In the genomic region with DNA sequence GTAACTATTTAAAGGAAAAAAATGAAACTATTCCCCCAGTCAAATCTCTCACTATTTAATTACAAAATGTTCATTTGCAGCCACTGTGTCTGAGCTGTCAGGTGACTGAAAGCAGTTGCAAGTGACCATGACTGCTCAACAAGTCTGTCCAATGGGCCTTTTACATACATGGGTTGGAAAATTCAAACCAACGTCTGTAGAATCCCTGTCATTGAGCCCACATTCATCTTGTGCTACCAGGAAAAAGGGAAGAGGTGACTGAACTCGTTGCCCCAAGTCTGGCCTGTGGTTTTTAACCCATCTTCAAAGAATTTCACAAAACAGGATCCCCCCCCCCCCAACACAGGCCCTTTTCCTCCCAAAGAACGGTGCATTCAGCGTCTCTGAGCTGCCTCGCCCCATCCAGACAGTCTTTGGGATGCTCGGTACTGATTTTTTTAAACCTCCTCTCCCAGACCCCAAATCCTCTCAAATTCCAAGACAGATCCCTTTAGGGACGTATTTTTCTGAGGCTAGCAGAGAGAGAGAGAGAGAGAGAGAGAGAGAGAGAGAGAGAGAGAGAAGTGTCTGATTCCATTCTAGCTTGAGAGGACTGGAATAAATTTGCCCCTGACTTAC, we compare ENCODE assay signal across 28 mouse cellular contexts. TPM values are rescaled to one million over a fixed set of nuclear protein-coding genes. Genes with fewer than 3 reads are reported as not detected.
DNase-seq lines count a peak whose midpoint lies in the region; ATAC-seq and TF ChIP-seq lines count a peak whose summit lies in the region.
"Had no signal": no experiment of that assay in that cellular context is flagged by ENCODE, and none has a peak within 500 bp of the region (broad histone marks: within the 10 kb centered on the region; RNA-seq: fewer than 3 reads in every experiment).

No protein-coding gene starts in this region.

- H3K4me3 ChIP-seq in forebrain, embryonic 10.5 days, result no peak overlapping the region
- no peak overlapping the region for H3K4me3 ChIP-seq in forebrain, postnatal 0 days (ENCODE audit: low read depth, low read length)
- H3K4me3 ChIP-seq in kidney, embryonic 15.5 days (replicated peaks), result peak overlapping the region; percentile 70
- H3K4me3 ChIP-seq in limb, embryonic 11.5 days (ENCODE audit: low read depth, low read length), result peak overlapping the region; percentile 71
- peak overlapping the region; percentile 54; the same call in 1 of the 2 replicates for H3K4me3 ChIP-seq in neural tube, embryonic 12.5 days
- H3K4me3 ChIP-seq: embryonic facial prominence, embryonic 13.5 days; heart, adult 2 months; hindbrain, embryonic 15.5 days had no signal

- ATAC-seq in forebrain, postnatal 0 days, result no peak
- ATAC-seq in kidney, embryonic 15.5 days (replicated peaks; ENCODE audit: low FRiP score), result no peak
- ATAC-seq in limb, embryonic 11.5 days (ENCODE audit: insufficient number of reproducible peaks, low FRiP score, low TSS enrichment, low read depth), result no peak
- no peak for ATAC-seq in neural tube, embryonic 12.5 days (ENCODE audit: low FRiP score, low read depth)
- ATAC-seq in frontal cortex, adult (ENCODE audit: low TSS enrichment), result no peak

- peak; percentile 24 for DNase-seq in forebrain, embryonic 10.5 days (ENCODE audit: extremely low spot score, low spot score)
- DNase-seq in forebrain, postnatal 0 days, result no peak
- no peak for DNase-seq in kidney, adult 11 months
- peak; percentile 41 for DNase-seq in limb, embryonic 11.5 days (ENCODE audit: low spot score)
- no peak for DNase-seq in T-cell, adult 2 months (ENCODE audit: low spot score)
- DNase-seq: adrenal gland, postnatal 10 days; cerebellum, adult 9-11 months; gastrocnemius, postnatal 10 days; heart, adult 2 months; heart, postnatal 4 days; kidney, postnatal 14 days; left cerebral cortex, postnatal 4 days; lung, adult 18-20 months; lung, postnatal 14 days; right cerebral cortex, postnatal 14 days; thymus, postnatal 36 days had no signal

- peaks cover 100% of the 10 kb centered on the region for H3K27me3 ChIP-seq in forebrain, embryonic 10.5 days (ENCODE audit: poor library complexity, severe bottlenecking)
- H3K27me3 ChIP-seq in forebrain, postnatal 0 days (ENCODE audit: insufficient read depth, low read length), result peaks cover 90% of the 10 kb centered on the region
- H3K27me3 ChIP-seq in kidney, embryonic 15.5 days, result peaks cover 20% of the 10 kb centered on the region; the same call in 1 of the 2 replicates
- H3K27me3 ChIP-seq in limb, embryonic 11.5 days (ENCODE audit: control insufficient read depth, insufficient read depth, low read length), result no peaks in the 10 kb centered on the region; the same call in 1 of the 2 replicates
- H3K27me3 ChIP-seq in neural tube, embryonic 12.5 days (replicated peaks), result peaks cover 85% of the 10 kb centered on the region

- no peak overlapping the region for H3K4me2 ChIP-seq in forebrain, postnatal 0 days (ENCODE audit: low read depth)
- peak overlapping the region; percentile 80 for H3K4me2 ChIP-seq in kidney, embryonic 15.5 days
- H3K4me2 ChIP-seq in limb, embryonic 11.5 days (ENCODE audit: low read depth, severe bottlenecking), result peak overlapping the region; percentile 93
- H3K4me2 ChIP-seq in neural tube, embryonic 12.5 days (replicated peaks), result peak overlapping the region; percentile 75
- H3K4me2 ChIP-seq: embryonic facial prominence, embryonic 13.5 days; hindbrain, embryonic 15.5 days had no signal

- H3K9me3 ChIP-seq in forebrain, embryonic 10.5 days, result no peaks in the 10 kb centered on the region
- H3K9me3 ChIP-seq in forebrain, postnatal 0 days (ENCODE audit: low read length), result 0 out of 2 replicates have a peak, but pooled peaks cover 4% of the 10 kb centered on the region
- H3K9me3 ChIP-seq in kidney, embryonic 15.5 days (replicated peaks), result no peaks in the 10 kb centered on the region
- H3K9me3 ChIP-seq in limb, embryonic 11.5 days (ENCODE audit: control insufficient read depth, low read length), result no peaks in the 10 kb centered on the region
- no peaks in the 10 kb centered on the region for H3K9me3 ChIP-seq in neural tube, embryonic 12.5 days
- H3K9me3 ChIP-seq: embryonic facial prominence, embryonic 13.5 days; hindbrain, embryonic 15.5 days had no signal

- no peak overlapping the region for H3K9ac ChIP-seq in forebrain, postnatal 0 days
- peak overlapping the region; percentile 48 for H3K9ac ChIP-seq in kidney, embryonic 15.5 days
- peak overlapping the region; percentile 97 for H3K9ac ChIP-seq in limb, embryonic 11.5 days (ENCODE audit: low read length)
- peak overlapping the region; percentile 96 for H3K9ac ChIP-seq in neural tube, embryonic 12.5 days
- H3K9ac ChIP-seq: embryonic facial prominence, embryonic 13.5 days; hindbrain, embryonic 15.5 days had no signal

- whole genome bisulfite sequencing in forebrain, embryonic 10.5 days, result 4% methylated on average over 7 of the region's 7 CpGs
- 3% methylated on average over 7 of the region's 7 CpGs for WGBS in forebrain, postnatal 0 days
- 30% methylated on average over 7 of the region's 7 CpGs for WGBS in kidney, embryonic 15.5 days
- 0% methylated on average over 7 of the region's 7 CpGs for WGBS in limb, embryonic 11.5 days
- WGBS in neural tube, embryonic 12.5 days, result 8% methylated on average over 7 of the region's 7 CpGs

- peaks cover 21% of the 10 kb centered on the region for H3K4me1 ChIP-seq in forebrain, embryonic 10.5 days
- no peaks in the 10 kb centered on the region for H3K4me1 ChIP-seq in forebrain, postnatal 0 days (ENCODE audit: insufficient read depth)
- peaks cover 74% of the 10 kb centered on the region for H3K4me1 ChIP-seq in kidney, embryonic 15.5 days
- peaks cover 47% of the 10 kb centered on the region for H3K4me1 ChIP-seq in limb, embryonic 11.5 days (ENCODE audit: control insufficient read depth, insufficient read depth, low read length)
- H3K4me1 ChIP-seq in neural tube, embryonic 12.5 days, result peaks cover 28% of the 10 kb centered on the region

- no peak for TF ChIP-seq CTCF in forebrain, postnatal 0 days (IDR thresholded peaks at IDR 0.05; ENCODE audit: low read depth)

- no peaks in the 10 kb centered on the region for H3K36me3 ChIP-seq in forebrain, embryonic 10.5 days (replicated peaks)
- H3K36me3 ChIP-seq in forebrain, postnatal 0 days (ENCODE audit: insufficient read depth), result no peaks in the 10 kb centered on the region
- no peaks in the 10 kb centered on the region for H3K36me3 ChIP-seq in kidney, embryonic 15.5 days
- no peaks in the 10 kb centered on the region for H3K36me3 ChIP-seq in limb, embryonic 11.5 days (ENCODE audit: control insufficient read depth, insufficient read depth, low read length)
- H3K36me3 ChIP-seq in neural tube, embryonic 12.5 days, result no peaks in the 10 kb centered on the region
- H3K36me3 ChIP-seq: embryonic facial prominence, embryonic 13.5 days; hindbrain, embryonic 15.5 days had no signal

- H3K27ac ChIP-seq in forebrain, embryonic 10.5 days, result no peak overlapping the region
- H3K27ac ChIP-seq in forebrain, postnatal 0 days (ENCODE audit: low read depth, low read length), result no peak overlapping the region
- peak overlapping the region; percentile 96 for H3K27ac ChIP-seq in kidney, embryonic 15.5 days
- H3K27ac ChIP-seq in limb, embryonic 11.5 days (replicated peaks; ENCODE audit: low read depth, low read length), result peak overlapping the region; percentile 98
- peak overlapping the region; percentile 83; the same call in 1 of the 2 replicates for H3K27ac ChIP-seq in neural tube, embryonic 12.5 days
- H3K27ac ChIP-seq: embryonic facial prominence, embryonic 13.5 days; heart, adult 2 months; hindbrain, embryonic 15.5 days had no signal

RNA-seq across cellular contexts. Expression of a gene that starts 1.6 kb away (rescaled TPM):
- not detected in 2 replicates for polyA plus RNA-seq in forebrain, embryonic 10.5 days (2016; fragmentation: Nextera tagmentation; extraction: Ambion mirVana)
- total RNA-seq in forebrain, postnatal 0 days (2014; rRNA removed), result not detected in 2 replicates
- polyA plus RNA-seq in forebrain, postnatal 0 days (2015; fragmentation: Nextera tagmentation; extraction: Ambion mirVana), result not detected in 2 replicates
- 38.1 and 40.7 TPM in 2 replicates for polyA plus RNA-seq in kidney, embryonic 15.5 days (2015; fragmentation: Nextera tagmentation; extraction: Ambion mirVana)
- polyA plus RNA-seq in limb, embryonic 11.5 days (2014; fragmentation: Nextera tagmentation; extraction: Ambion mirVana), result 17.1 and 24.1 TPM in 2 replicates
- 34.4 and 36.8 TPM in 2 replicates for polyA plus RNA-seq in neural tube, embryonic 12.5 days (2016; fragmentation: Nextera tagmentation; extraction: Ambion mirVana)
- total RNA-seq: layer of hippocampus, adult 8-10 months; left cerebral cortex, adult 18-20 months; left cerebral cortex, postnatal 4 days; megakaryocyte, adult 5-6 weeks; midbrain, postnatal 0 days had no signal
- polyA plus RNA-seq: hindbrain, embryonic 15.5 days; midbrain, postnatal 0 days had no signal

RNA-seq across cellular contexts. Expression of a gene that starts 4.2 kb away (rescaled TPM):
- not detected in 2 replicates for polyA plus RNA-seq in forebrain, embryonic 10.5 days (2016; fragmentation: Nextera tagmentation; extraction: Ambion mirVana)
- total RNA-seq in forebrain, postnatal 0 days (2014; rRNA removed), result not detected in 2 replicates
- polyA plus RNA-seq in forebrain, postnatal 0 days (2015; fragmentation: Nextera tagmentation; extraction: Ambion mirVana), result not detected in 2 replicates
- polyA plus RNA-seq in kidney, embryonic 15.5 days (2015; fragmentation: Nextera tagmentation; extraction: Ambion mirVana), result 33.6 and 36.6 TPM in 2 replicates
- polyA plus RNA-seq in limb, embryonic 11.5 days (2014; fragmentation: Nextera tagmentation; extraction: Ambion mirVana), result 52.0 and 55.0 TPM in 2 replicates
- 48.9 and 49.0 TPM in 2 replicates for polyA plus RNA-seq in neural tube, embryonic 12.5 days (2016; fragmentation: Nextera tagmentation; extraction: Ambion mirVana)
- total RNA-seq: heart, adult 2 months; heart, postnatal 4 days; layer of hippocampus, adult 8-10 months; left cerebral cortex, adult 18-20 months; left cerebral cortex, postnatal 4 days; megakaryocyte, adult 5-6 weeks had no signal
- polyA plus RNA-seq: heart, adult 2 months; heart, embryonic 14.5 days; hindbrain, embryonic 15.5 days; midbrain, postnatal 0 days; spleen, adult 2 months; stomach, embryonic 14.5 days had no signal

RNA-seq across cellular contexts. Expression of a gene that starts 8.5 kb away (rescaled TPM):
- polyA plus RNA-seq in forebrain, embryonic 10.5 days (2016; fragmentation: Nextera tagmentation; extraction: Ambion mirVana), result not detected in 2 replicates
- total RNA-seq in forebrain, postnatal 0 days (2014; rRNA removed), result 0.10 TPM in 1 of 2 replicates, not detected in the other
- polyA plus RNA-seq in forebrain, postnatal 0 days (2015; fragmentation: Nextera tagmentation; extraction: Ambion mirVana), result 0.22 TPM in 1 of 2 replicates, not detected in the other
- polyA plus RNA-seq in kidney, embryonic 15.5 days (2015; fragmentation: Nextera tagmentation; extraction: Ambion mirVana), result 36.4 and 40.8 TPM in 2 replicates
- polyA plus RNA-seq in limb, embryonic 11.5 days (2014; fragmentation: Nextera tagmentation; extraction: Ambion mirVana), result 11.6 and 13.1 TPM in 2 replicates
- polyA plus RNA-seq in neural tube, embryonic 12.5 days (2016; fragmentation: Nextera tagmentation; extraction: Ambion mirVana), result 20.8 and 21.4 TPM in 2 replicates
- total RNA-seq: layer of hippocampus, adult 8-10 months; left cerebral cortex, adult 18-20 months; megakaryocyte, adult 5-6 weeks had no signal
- polyA plus RNA-seq: midbrain, postnatal 0 days had no signal

RNA-seq across cellular contexts. Expression of a gene that starts 15.8 kb away (rescaled TPM):
- 0.10 TPM in 1 of 2 replicates, not detected in the other for polyA plus RNA-seq in forebrain, embryonic 10.5 days (2016; fragmentation: Nextera tagmentation; extraction: Ambion mirVana)
- total RNA-seq in forebrain, postnatal 0 days (2014; rRNA removed), result not detected in 2 replicates
- polyA plus RNA-seq in forebrain, postnatal 0 days (2015; fragmentation: Nextera tagmentation; extraction: Ambion mirVana), result not detected in 2 replicates
- polyA plus RNA-seq in kidney, embryonic 15.5 days (2015; fragmentation: Nextera tagmentation; extraction: Ambion mirVana), result 15.2 and 15.9 TPM in 2 replicates
- 1.2 and 1.4 TPM in 2 replicates for polyA plus RNA-seq in limb, embryonic 11.5 days (2014; fragmentation: Nextera tagmentation; extraction: Ambion mirVana)
- 55.9 and 68.9 TPM in 2 replicates for polyA plus RNA-seq in neural tube, embryonic 12.5 days (2016; fragmentation: Nextera tagmentation; extraction: Ambion mirVana)
- total RNA-seq: heart, adult 2 months; layer of hippocampus, adult 8-10 months; left cerebral cortex, adult 18-20 months; left cerebral cortex, postnatal 4 days had no signal
- polyA plus RNA-seq: midbrain, postnatal 0 days; spleen, adult 2 months had no signal

RNA-seq across cellular contexts. Expression of a gene that starts 15.8 kb away (rescaled TPM):
- not detected in 2 replicates for polyA plus RNA-seq in forebrain, embryonic 10.5 days (2016; fragmentation: Nextera tagmentation; extraction: Ambion mirVana)
- total RNA-seq in forebrain, postnatal 0 days (2014; rRNA removed), result not detected in 2 replicates
- polyA plus RNA-seq in forebrain, postnatal 0 days (2015; fragmentation: Nextera tagmentation; extraction: Ambion mirVana), result not detected in 2 replicates
- 5.6 and 5.8 TPM in 2 replicates for polyA plus RNA-seq in kidney, embryonic 15.5 days (2015; fragmentation: Nextera tagmentation; extraction: Ambion mirVana)
- polyA plus RNA-seq in limb, embryonic 11.5 days (2014; fragmentation: Nextera tagmentation; extraction: Ambion mirVana), result 0.84 and 1.9 TPM in 2 replicates
- polyA plus RNA-seq in neural tube, embryonic 12.5 days (2016; fragmentation: Nextera tagmentation; extraction: Ambion mirVana), result 14.2 and 16.0 TPM in 2 replicates
- total RNA-seq: layer of hippocampus, adult 8-10 months; left cerebral cortex, adult 18-20 months; left cerebral cortex, postnatal 4 days; megakaryocyte, adult 5-6 weeks had no signal
- polyA plus RNA-seq: embryonic facial prominence, embryonic 13.5 days; midbrain, postnatal 0 days had no signal

Comparison
In these comparisons a context has a peak if more than half of its experiments do, and no peak if none do; other contexts are left out.
1. DNase-seq: peak in forebrain, embryonic 10.5 days (single experiment) and limb, embryonic 11.5 days (single experiment); none in forebrain, postnatal 0 days (single experiment), kidney, adult 11 months (single experiment) and T-cell, adult 2 months (single experiment).
2. H3K27ac ChIP-seq: peak in kidney, embryonic 15.5 days (single experiment), limb, embryonic 11.5 days (single experiment) and neural tube, embryonic 12.5 days (single experiment); none in forebrain, embryonic 10.5 days (single experiment) and forebrain, postnatal 0 days (single experiment).
3. H3K4me3 ChIP-seq: peak in kidney, embryonic 15.5 days (single experiment), limb, embryonic 11.5 days (single experiment) and neural tube, embryonic 12.5 days (single experiment); none in forebrain, embryonic 10.5 days (single experiment) and forebrain, postnatal 0 days (single experiment).
4. RNA of a gene that starts 1.6 kb away (polyA plus RNA-seq): 38.1 to 40.7 TPM in kidney, embryonic 15.5 days, 34.4 to 36.8 TPM in neural tube, embryonic 12.5 days and 17.1 to 24.1 TPM in limb, embryonic 11.5 days; not detected in forebrain, postnatal 0 days and not detected in forebrain, embryonic 10.5 days; every median in the first group is over 10 times any median in the second.
5. RNA of a gene that starts 4.2 kb away (polyA plus RNA-seq): 52.0 to 55.0 TPM in limb, embryonic 11.5 days, 48.9 to 49.0 TPM in neural tube, embryonic 12.5 days and 33.6 to 36.6 TPM in kidney, embryonic 15.5 days; not detected in forebrain, embryonic 10.5 days and not detected in forebrain, postnatal 0 days; every median in the first group is over 10 times any median in the second.
6. RNA of a gene that starts 8.5 kb away (polyA plus RNA-seq): 36.4 to 40.8 TPM in kidney, embryonic 15.5 days, 20.8 to 21.4 TPM in neural tube, embryonic 12.5 days and 11.6 to 13.1 TPM in limb, embryonic 11.5 days; 0.22 TPM in forebrain, postnatal 0 days and not detected in forebrain, embryonic 10.5 days; every median in the first group is over 10 times any median in the second.